Mouse (Mus musculus): ENCODE measurements at regions not wholly inside any gene's neighbourhood (a gene's known extent, or its start where the extent isn't known, plus 50 kb on each side); places are given as distances from the start of the nearest gene placed in this dataset.

DNA sequence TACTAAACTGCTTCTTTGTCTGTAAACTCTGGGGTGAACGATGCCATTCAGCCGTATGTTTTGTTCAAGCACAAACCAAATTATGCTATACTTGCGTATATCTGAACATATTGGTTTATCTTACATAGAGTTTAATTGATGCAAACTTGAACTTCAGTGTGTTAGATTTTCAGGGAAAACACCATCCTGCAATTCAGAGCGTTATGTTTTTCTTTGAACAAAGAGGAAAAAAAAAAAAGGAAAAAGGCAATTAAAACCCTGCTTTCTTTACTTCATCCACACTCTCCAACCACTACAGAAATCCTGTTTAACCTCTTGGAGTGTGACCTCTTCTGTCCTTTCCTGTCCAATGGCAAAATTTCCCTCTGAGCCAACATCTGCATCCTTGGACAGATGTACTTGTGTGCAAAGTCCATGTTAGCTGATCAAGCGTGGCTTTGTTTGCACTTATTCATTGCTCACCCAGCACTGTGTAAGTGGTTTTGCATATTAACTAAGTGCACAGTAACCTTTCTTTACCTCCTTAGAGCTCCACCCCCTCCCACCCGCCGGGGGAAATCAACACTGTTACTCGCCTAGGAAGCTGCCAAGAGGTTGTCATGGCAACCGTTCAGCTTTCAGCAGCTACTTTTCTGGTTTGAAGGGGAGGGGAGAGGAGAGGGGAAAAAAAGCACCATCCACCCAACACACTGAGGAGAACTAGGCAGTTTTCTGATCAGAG is 174.4 kb upstream of the Klf12 start:
- peak; percentile 52 to 88 for DNase-seq (ENCODE audit: low spot score in 2 of 2)

DNA sequence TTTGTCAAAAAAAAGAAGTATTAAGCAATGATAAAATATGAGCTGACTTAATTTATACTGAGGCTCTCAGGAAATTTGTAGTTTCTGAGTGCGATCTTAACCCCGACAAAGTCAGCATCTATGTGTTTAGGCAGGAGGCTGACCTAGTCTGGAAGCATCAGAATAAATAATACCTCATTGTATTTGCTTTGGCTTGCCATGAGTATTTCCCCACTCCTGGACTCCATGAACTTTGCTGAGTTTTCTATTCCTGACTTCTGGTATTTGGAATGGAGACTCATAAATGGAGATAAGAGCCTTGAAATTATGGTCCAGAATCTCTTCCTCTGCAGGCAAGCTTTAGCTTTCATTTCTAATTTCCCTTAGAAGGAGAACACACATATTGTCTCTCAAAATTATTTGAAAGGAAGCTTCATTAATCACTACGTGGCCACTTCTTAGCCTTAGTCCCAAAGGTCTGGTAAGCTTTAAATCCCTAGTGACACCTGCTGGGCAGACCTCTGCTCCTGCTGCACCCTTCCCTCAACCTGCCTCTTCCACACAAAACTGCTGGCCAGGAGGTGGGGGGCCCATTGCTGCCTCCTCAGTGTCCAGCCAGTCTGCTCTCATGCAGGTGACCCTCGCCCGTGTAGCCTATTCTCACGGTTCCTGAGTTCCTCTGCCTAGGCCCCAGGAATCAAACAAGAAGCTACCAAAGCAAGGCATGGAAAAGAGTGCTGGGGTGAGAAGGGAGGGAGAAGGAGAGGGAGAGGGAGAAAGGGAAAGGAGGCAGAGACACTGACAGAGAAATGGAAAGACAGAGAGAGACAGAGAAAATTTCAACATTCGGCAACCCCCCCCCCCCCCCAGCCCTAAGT is 173.6 kb upstream of the Klf12 start:
- DNase-seq (ENCODE audit: low spot score in 2 of 2), result no peak

DNA sequence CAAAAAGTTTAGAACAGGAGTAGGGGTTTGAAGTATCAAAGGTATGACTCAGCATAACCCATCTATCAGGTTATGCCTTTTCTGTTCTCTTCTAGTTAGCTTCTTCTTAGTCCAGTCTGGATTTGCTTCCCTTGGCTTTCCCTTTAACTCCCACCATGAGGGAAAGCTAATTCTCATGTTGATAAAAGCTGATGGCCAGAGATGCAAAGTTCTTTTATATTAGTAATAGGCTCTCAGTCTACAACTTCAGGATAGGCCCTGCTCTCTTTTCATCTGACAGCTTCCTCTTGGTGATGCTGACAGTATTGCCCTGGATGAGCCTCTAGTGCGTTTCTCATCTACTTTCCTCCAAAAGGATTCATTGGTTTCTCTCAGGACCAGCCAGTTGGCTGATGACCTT is 161.7 kb upstream of the Klf12 start:
- DNase-seq (ENCODE audit: low spot score in 2 of 2), result no peak

DNA sequence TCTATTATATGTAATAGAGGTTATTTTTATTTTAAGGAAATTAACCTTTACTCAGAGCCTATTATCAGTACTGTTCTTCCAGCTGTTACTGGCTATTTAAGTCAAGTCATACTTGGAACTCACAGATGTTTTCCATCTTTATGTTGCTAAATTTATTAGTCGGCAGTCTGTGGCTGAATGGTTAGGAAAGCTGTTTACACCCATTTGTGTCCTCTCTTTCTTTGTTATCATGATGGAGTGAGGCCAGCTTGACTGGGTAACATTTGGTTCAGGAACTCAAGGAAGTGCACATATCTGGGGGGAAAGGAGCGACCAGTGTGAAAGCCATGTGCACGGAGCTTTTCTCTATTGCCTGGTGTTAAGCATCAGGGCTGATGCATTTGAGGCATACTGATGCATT is 160.4 kb upstream of the Klf12 start:
- no peak for DNase-seq (ENCODE audit: low spot score in 2 of 2)

DNA sequence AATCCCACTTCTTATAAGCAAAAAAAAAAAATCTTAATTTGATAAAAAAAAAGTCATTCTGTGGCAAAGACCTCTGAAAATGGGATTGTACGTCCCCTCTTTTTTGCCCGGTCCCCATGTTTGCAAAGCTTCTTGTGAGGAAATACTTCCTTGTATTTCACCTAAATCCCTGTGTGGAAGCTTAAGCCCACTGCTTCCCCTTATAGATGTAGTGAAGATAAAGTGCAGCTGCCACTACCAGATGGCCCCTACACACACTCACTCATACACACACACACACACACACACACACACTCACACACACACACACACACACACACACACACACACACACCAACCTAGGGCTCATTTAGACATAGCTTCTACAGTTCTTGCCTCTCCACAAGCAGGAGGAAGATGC is 159.6 kb upstream of the Klf12 start:
- no peak for DNase-seq (ENCODE audit: low spot score in 2 of 2)

DNA sequence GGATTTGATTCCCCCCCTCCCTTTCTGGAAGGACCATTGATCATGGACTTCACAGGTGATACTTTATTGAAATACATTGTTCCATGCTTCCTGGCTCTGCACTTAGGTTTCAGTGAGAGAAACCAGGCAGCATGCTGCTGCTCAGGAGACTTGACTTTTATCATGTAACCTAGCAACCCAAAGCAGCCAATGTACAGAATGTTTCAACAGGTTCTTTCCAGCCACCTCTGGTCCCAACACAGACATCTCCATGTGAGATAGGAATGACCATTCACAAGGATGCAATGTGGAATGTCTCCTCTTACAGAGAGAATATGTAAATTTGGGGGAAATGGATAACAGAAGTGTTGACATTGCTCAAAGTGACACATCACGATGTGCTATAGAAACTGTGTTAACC is 153.1 kb upstream of the Klf12 start:
- DNase-seq (ENCODE audit: low spot score in 2 of 2), result no peak

DNA sequence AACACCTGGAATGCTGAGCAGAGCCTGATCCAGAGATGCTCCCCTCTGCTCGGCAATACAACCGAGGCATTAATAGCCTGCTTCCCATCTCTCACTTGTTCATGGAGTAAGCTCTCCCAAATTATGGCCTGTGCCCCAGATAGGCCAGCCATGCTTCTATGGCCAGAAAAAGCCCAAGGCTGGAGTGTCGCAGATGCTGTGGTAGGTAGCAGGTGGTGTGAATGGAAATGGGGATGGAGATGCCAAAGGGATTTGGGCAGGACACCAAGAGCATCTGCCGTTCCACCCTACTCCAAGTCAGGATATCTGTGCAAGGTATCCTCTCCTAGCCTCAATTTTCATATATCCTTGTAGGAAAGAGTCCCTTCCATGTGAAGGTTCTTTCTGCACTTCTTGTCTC is 145.2 kb upstream of the Klf12 start:
- no peak for DNase-seq (ENCODE audit: low spot score in 2 of 2)

DNA sequence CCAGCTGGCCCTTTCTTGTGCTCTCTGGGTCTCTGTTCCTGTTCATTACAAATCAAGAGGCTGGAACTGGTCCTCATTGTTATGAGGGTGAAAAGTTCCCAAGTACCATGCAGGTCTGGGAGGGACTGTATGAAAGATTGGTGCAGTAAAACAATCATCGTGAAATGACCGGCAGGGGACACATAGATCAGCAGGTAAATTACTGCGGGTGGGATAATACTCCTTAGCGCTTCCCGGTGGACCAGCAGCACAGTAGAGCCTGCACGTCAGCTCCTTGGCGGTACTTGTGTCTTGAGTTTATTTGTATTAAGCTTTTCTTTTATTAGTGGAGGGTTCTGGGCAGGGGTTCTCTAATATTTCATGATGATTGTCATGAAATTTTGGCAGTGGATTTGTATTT is 141.9 kb upstream of the Klf12 start:
- DNase-seq (ENCODE audit: low spot score in 2 of 2), result no peak

DNA sequence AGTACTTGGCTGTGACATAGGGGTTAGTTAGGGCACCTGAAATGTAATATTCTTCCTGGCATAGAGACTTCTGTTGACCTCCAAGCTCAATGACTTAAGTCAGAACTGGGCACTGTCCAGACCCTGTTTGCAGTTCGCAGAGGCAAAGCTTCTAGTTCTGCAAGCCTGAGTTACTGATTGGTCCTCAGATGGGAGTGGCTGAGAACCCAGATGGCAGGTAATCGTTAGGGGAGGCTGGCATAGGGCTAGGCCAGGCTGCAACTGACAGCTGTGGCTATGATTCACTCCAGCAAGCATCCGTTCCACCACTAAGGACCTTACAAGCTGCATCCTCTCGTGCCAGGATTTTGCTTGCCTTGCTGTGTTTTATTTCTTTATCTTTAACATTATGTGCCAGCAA is 139.3 kb upstream of the Klf12 start:
- no peak for DNase-seq (ENCODE audit: low spot score in 2 of 2)

DNA sequence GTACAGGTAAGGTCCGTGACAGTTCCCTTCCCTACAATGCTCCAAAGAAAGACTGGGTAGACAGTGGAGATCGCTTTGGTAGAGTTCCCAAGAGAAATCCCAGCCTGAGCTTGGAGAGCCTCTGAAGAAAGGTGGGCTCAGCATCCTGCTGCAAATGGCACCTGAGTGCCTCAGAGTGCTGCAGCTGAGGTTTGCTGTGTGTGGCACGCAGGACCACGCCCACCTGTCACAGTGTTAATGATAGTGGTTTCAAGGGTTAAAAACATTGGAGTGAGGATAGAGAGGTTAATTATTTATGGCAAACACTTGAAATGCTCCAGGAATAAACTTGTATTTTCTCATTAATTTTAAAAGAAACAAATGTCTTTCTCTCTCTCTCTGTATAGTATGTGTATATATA is 137.2 kb upstream of the Klf12 start:
- DNase-seq (ENCODE audit: low spot score in 2 of 2), result no peak

DNA sequence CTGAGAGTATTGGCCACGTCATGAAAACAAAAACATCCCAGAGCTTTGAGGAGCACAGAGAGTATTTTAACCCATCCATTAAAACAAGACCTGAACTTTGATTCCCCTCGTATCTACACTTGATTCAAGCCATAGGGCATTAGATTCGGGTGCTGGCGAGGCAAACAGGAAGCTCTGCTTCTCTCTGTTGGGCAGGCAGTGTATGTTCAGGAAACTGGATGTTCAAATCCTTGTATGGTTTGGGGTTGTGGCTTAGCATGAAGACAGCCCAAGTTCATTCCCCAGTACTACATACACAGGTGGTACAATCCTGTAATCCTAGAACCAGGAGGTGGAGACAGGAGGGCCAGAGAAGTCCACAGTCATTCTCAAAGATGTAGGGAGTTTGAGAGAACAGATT is 130.6 kb upstream of the Klf12 start:
- DNase-seq (ENCODE audit: low spot score in 2 of 2), result no peak

DNA sequence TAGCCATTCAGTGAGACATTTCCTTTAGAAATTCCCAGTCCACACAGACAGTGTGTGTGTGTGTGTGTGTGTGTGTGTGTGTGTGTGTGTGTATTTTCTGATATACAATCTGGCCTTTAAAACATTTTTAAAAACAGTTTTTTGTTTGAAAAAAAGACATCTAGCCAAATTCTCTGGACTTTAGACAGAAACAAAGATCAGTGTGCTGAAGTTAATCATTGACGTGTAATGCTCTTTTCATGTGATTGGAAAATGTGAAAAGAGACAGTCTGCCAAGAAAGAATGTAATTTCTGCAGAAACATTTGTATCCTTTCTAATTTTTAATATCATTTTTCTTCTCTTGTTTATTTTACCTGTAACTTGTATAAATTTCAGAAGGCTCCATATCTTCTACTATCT is 127.7 kb upstream of the Klf12 start:
- no peak for DNase-seq (ENCODE audit: low spot score in 2 of 2)

DNA sequence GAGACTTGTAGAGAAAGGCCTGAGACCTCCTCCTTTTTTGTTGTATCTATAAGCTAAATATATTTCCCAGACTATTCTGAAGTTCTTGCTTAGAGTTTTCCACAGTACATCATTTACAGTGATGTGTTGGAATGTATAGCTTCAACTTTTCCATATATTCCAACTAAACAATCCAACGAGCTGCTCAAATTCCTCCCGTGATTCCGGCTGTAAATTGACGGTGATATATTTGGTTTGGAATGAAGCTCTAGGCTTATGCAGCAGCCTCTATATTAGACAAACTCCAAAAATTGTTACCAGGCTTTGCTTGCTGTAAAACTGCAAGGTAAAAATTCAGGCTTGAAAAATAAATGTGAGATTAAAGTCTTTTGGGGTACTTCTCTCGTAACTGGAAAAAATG is 112.7 kb upstream of the Klf12 start:
- DNase-seq (ENCODE audit: low spot score in 2 of 2), result no peak

DNA sequence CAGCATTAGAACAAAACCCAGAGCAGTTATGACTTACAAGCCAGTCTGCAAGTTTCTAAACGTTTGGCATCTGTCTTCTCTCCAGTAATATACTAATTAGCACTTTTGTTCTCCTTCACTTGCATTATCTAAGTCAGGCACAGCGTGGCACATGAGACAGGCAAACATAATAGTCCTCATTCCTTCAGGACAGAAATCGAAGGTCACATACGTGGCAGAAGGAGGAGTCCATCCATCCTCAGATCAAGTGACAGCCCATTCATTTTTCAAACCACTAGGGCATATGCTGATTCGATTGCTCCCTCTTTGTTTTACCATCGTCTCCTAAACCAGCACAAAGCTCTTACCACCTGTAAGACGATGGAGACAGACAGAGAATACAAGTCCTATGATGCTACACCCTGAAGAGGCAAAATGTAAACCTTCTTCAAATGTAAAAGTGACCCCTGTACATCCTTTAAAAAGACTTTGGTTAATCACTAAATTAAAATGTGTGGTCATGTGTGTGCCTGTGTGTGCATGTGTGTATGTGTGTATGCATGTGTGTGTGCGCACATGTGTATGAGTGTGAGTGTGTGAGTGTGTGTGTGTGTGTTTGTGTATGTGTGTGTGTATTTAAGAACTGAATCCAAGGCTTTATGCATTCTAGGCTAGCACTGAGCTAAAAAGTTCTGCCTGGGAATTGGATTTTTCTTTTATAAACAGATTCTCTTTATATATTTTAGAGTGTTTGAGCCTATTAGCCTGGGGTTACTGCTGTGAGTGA is 90.9 kb upstream of the Klf12 start:
- no peak for DNase-seq (ENCODE audit: low spot score in 2 of 2)

DNA sequence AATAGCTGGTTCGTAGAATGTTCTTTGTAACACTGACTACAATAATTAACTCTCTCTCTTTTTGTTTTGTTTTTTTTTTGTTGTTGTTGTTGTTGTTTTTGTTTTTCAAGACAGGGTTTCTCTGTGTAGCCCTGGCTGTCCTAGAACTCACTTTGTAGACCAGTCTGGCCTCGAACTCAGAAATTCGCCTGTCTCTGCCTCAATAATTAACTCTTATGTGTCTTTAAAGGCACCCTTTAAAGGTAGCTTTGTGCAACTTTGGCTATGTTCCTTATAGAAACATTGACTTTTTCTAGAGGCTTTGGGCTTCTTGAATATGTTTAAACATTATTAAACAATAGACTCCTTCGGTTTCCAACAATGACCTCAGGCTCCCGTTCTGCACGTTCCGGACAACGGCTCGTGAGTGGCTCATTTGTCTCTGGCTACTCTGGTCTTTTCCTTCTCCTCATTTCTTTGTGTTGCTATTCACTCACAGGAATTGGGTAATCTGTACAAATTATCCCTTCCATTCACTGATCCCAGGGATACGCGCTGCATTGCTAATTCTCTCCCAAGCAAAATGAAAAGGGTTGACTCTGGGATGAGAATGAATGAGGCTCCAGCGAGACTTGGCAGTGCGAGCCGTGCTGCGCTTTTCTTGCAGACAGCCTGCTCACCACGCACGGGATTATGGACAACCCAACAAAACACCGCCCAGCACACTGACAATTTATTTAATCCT is 90.2 kb upstream of the Klf12 start:
- DNase-seq (ENCODE audit: low spot score in 2 of 2), result peak; percentile 21 to 34

DNA sequence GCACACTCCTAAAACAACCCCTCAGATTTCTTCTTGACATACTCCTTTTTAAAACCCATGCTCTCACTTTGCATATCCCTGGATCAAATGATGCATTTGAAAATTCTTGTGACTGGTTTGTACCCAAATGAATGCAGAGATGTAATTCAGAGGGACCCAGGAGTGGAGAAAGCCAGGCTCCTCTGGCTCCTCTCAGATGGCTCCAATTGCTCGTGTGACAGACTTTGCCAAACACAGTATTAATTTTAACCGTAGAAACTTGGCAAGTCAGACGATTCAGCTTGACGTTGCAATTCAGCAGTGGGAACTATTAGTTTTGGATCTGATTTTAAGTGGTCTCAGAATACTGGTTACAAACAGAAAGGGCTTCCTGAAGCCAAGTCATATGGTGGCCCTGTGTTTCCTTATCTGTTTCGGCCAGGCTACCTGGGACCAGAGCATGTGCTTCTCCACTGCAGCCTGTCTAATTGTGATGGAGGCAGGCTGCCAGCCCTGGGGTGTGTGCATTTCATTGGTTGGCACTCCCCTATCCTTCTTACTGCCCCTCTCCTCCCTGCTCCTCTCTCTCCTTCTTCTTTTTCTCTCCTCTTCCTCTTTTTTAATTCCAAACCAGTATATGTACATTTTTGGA is 81.9 kb upstream of the Klf12 start:
- peak in 1 of 2 experiments; percentile 40 for DNase-seq (ENCODE audit: low spot score in 2 of 2)

DNA sequence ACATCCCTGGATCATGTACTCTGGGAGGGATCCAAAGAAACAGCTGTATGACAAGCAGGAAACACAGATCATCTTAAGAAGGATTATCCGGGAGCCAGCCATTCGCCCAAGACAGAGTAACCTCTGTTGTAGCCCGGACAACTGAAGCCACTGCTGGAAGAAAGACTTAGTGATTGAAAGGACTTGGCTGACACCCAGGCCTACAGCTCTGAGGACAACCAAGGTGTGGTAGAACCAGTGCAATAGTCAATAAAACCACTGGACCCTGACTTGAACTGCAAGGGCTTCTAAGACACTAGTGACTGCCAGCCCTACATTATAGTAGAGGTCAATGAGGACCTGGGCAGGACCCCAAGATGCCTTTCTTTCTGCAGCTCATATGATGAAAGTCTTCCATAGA is 78.3 kb upstream of the Klf12 start:
- no peak for DNase-seq (ENCODE audit: low spot score in 2 of 2)

DNA sequence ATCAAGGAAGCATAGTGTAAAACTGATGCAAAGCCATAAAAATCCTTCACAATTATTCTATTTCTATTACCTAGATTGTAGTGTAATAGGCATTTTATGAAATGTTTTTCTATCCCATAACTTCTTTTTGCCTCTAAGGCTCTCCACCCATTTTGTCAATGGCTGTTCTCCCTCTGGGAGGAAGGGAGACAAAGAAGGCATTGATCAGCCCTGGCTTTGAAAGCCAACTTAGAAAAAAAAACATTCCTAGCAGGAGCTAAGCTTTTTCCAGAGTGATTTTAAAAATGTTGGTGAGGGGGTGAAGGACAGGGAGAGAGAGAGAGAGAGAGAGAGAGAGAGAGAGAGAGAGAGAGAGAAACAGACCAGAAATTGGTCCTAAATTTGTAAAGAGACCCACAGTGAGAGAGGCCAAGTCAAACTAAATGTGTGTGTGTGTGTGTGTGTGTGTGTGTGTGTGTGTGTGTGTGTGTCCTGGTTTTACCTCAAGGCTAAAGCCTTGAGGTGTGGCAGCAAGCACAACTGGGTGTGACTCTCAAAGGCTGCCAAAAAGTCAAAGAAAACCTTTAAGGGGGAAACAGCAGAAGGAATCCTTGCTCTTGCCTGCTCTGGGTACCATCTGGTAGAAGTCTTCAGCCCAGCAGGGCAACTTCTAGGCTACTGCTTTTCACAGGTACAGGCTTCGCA is 77.0 kb upstream of the Klf12 start:
- DNase-seq (ENCODE audit: low spot score in 2 of 2), result no peak

DNA sequence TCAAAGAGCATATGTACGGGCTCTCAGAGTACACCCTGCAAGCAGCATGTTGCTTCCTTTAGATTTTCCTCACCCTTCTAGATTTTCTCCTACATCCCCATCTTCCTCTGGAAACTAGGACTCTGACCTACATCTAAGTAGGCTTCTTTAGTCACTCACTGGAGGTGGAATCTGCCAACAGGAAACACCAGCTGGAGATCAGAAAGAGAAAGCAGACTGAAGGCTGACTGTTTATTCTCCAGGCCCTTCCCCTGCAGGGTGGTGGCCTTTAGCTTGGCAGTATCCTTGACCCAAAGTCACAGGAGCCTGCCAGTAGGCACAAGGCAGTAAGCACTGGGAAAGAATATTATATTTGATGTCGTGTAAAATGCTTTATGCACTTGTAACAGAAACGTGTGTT is 75.4 kb upstream of the Klf12 start:
- DNase-seq (ENCODE audit: low spot score in 2 of 2), result no peak

DNA sequence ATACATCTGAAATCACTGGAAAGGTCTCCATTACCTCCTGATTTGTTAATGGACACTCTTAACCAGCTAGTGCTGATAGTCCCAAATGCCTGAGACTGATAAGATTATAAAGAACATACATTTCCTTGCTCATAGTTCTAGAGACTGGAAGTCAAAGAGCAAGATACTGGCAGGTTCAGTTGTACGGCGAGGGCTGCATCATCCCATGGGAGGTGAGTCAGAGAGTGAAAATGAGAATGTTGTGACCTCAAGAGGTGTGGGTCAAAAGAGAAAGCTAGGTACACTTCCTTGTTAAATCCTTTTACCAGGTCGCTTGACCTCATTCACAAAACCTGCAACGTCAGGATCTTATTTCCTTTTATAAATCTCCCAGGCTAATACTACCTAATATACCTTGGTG is 72.7 kb upstream of the Klf12 start:
- DNase-seq (ENCODE audit: low spot score in 2 of 2), result no peak

DNA sequence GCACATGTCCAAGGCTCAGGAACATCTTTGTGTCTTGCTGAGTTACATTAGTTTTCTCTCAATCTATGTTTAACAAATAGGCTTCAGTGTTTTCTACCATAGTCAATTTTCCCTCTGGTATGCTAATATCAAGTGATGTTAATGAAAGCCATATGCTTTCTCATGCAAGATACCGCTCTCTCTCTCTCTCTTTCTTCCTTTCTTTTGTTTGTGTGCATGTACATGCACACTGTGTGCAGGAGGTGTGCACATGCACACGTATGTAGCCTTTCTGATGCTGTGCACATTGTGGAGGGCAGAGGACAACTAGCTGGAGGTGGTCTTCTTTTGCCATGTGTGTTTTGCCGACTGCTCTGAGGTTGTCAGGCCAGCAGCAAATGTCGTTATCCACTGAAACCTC is 69.0 kb upstream of the Klf12 start:
- DNase-seq (ENCODE audit: low spot score in 2 of 2), result no peak

All from cerebellum, postnatal 4 days (tissue).